Mouse (Mus musculus): ENCODE measurements at regions not wholly inside any gene's neighbourhood (a gene's known extent, or its start where the extent isn't known, plus 50 kb on each side); places are given as distances from the start of the nearest gene placed in this dataset.

- Histone ChIP-seq H3K27me3 (no peaks in the 10 kb centered on the region), H3K36me3 (no peaks in the 10 kb centered on the region), H3K9me3 (replicated peaks) (no peaks in the 10 kb centered on the region), H3K4me1 (peaks cover 8% of the 10 kb centered on the region; the same call in 1 of the 2 replicates), H3K4me2 (replicated peaks) (no peak overlapping the region), H3K9ac (no peak overlapping the region), H3K4me3 (replicated peaks) (no peak overlapping the region), H3K27ac (replicated peaks) (no peak overlapping the region)
- ATAC-seq (ENCODE audit: insufficient number of reproducible peaks, low FRiP score, low TSS enrichment, low read depth): no peak
- WGBS: 78% methylated on average over 4 of the region's 4 CpGs
Measured at GRCm38 (mm10) chr10:17510626-17511193, 212.3 kb upstream of the Cited2 start.

- Histone ChIP-seq H3K9ac (no peak overlapping the region), H3K36me3 (no peaks in the 10 kb centered on the region), H3K9me3 (replicated peaks) (no peaks in the 10 kb centered on the region), H3K27ac (replicated peaks) (peak overlapping the region; percentile 35; the same call in 1 of the 2 replicates), H3K4me3 (replicated peaks) (no peak overlapping the region), H3K4me1 (peaks cover 8% of the 10 kb centered on the region; the same call in 1 of the 2 replicates), H3K27me3 (no peaks in the 10 kb centered on the region), H3K4me2 (replicated peaks) (no peak overlapping the region)
- 37% methylated on average over 12 of the region's 12 CpGs for WGBS
- ATAC-seq (ENCODE audit: insufficient number of reproducible peaks, low FRiP score, low TSS enrichment, low read depth): no peak
Measured at GRCm38 (mm10) chr10:17511779-17512335, 211.2 kb upstream of the Cited2 start.

- Histone ChIP-seq H3K27me3 (no peaks in the 10 kb centered on the region), H3K4me1 (peaks cover 8% of the 10 kb centered on the region; the same call in 1 of the 2 replicates), H3K4me2 (replicated peaks) (no peak overlapping the region), H3K9me3 (replicated peaks) (no peaks in the 10 kb centered on the region), H3K36me3 (no peaks in the 10 kb centered on the region), H3K4me3 (replicated peaks) (no peak overlapping the region), H3K9ac (no peak overlapping the region), H3K27ac (replicated peaks) (peak overlapping the region; percentile 35; the same call in 1 of the 2 replicates)
- no peak for ATAC-seq (ENCODE audit: insufficient number of reproducible peaks, low FRiP score, low TSS enrichment, low read depth)
- WGBS: 34% methylated on average over 3 of the region's 3 CpGs
Measured at GRCm38 (mm10) chr10:17512487-17512886, 210.5 kb upstream of the Cited2 start.

GRCm38 (mm10) chr10:17513756-17514155, 209.3 kb upstream of the Cited2 start:
- no peak overlapping the region for H3K4me3 ChIP-seq (replicated peaks)
- H3K4me1 ChIP-seq: peaks cover 8% of the 10 kb centered on the region; the same call in 1 of the 2 replicates
- WGBS: 57% methylated on average over 6 of the region's 6 CpGs
- no peak for ATAC-seq (ENCODE audit: insufficient number of reproducible peaks, low FRiP score, low TSS enrichment, low read depth)
- no peak overlapping the region for H3K4me2 ChIP-seq (replicated peaks)
- H3K36me3 ChIP-seq: no peaks in the 10 kb centered on the region
- no peaks in the 10 kb centered on the region for H3K27me3 ChIP-seq
- H3K27ac ChIP-seq (replicated peaks): no peak overlapping the region; the same call in 1 of the 2 replicates
- no peaks in the 10 kb centered on the region for H3K9me3 ChIP-seq (replicated peaks)
- H3K9ac ChIP-seq: no peak overlapping the region

- no peaks in the 10 kb centered on the region for H3K9me3 ChIP-seq (replicated peaks)
- H3K27me3 ChIP-seq: no peaks in the 10 kb centered on the region
- H3K4me2 ChIP-seq (replicated peaks): no peak overlapping the region
- H3K9ac ChIP-seq: no peak overlapping the region
- no peaks in the 10 kb centered on the region for H3K36me3 ChIP-seq
- H3K4me1 ChIP-seq: peaks cover 8% of the 10 kb centered on the region; the same call in 1 of the 2 replicates
- no peak for ATAC-seq (ENCODE audit: insufficient number of reproducible peaks, low FRiP score, low TSS enrichment, low read depth)
- WGBS: 93% methylated on average over 2 of the region's 2 CpGs
- H3K27ac ChIP-seq (replicated peaks): no peak overlapping the region
- H3K4me3 ChIP-seq (replicated peaks): no peak overlapping the region
Measured at GRCm38 (mm10) chr10:17516068-17516467, 206.9 kb upstream of the Cited2 start.

- H3K4me1 ChIP-seq: 0 out of 2 replicates have a peak, but pooled peaks cover 4% of the 10 kb centered on the region
- 60% methylated on average over 9 of the region's 9 CpGs for WGBS
- no peaks in the 10 kb centered on the region for H3K9me3 ChIP-seq (replicated peaks)
- H3K36me3 ChIP-seq: no peaks in the 10 kb centered on the region
- no peak for ATAC-seq (ENCODE audit: insufficient number of reproducible peaks, low FRiP score, low TSS enrichment, low read depth)
- H3K4me2 ChIP-seq (replicated peaks): no peak overlapping the region
- no peaks in the 10 kb centered on the region for H3K27me3 ChIP-seq
- no peak overlapping the region for H3K9ac ChIP-seq
- no peak overlapping the region for H3K4me3 ChIP-seq (replicated peaks)
- no peak overlapping the region for H3K27ac ChIP-seq (replicated peaks)
Measured at GRCm38 (mm10) chr10:17518423-17519175, 204.4 kb upstream of the Cited2 start.

GRCm38 (mm10) chr10:17522026-17522541, 200.9 kb upstream of the Cited2 start:
- WGBS: 16% methylated on average over 5 of the region's 5 CpGs
- 0 out of 2 replicates have a peak, but pooled peaks cover 4% of the 10 kb centered on the region for H3K4me1 ChIP-seq
- H3K4me3 ChIP-seq (replicated peaks): no peak overlapping the region
- no peak for ATAC-seq (ENCODE audit: insufficient number of reproducible peaks, low FRiP score, low TSS enrichment, low read depth)
- H3K4me2 ChIP-seq (replicated peaks): peak overlapping the region; percentile 21; the same call in 1 of the 2 replicates
- no peak overlapping the region for H3K9ac ChIP-seq
- no peaks in the 10 kb centered on the region for H3K36me3 ChIP-seq
- H3K9me3 ChIP-seq (replicated peaks): no peaks in the 10 kb centered on the region
- H3K27me3 ChIP-seq: no peaks in the 10 kb centered on the region
- peak overlapping the region; percentile 60; the same call in 1 of the 2 replicates for H3K27ac ChIP-seq (replicated peaks)

- Histone ChIP-seq H3K27ac (replicated peaks) (no peak overlapping the region), H3K4me3 (replicated peaks) (no peak overlapping the region), H3K4me2 (replicated peaks) (no peak overlapping the region), H3K4me1 (0 out of 2 replicates have a peak, but pooled peaks cover 4% of the 10 kb centered on the region), H3K36me3 (no peaks in the 10 kb centered on the region), H3K27me3 (no peaks in the 10 kb centered on the region), H3K9ac (no peak overlapping the region), H3K9me3 (replicated peaks) (no peaks in the 10 kb centered on the region)
- 70% methylated on average over 6 of the region's 6 CpGs for WGBS
- ATAC-seq (ENCODE audit: insufficient number of reproducible peaks, low FRiP score, low TSS enrichment, low read depth): no peak
Measured at GRCm38 (mm10) chr10:17523558-17524328, 199.3 kb upstream of the Cited2 start.

- Histone ChIP-seq H3K9ac (no peak overlapping the region), H3K27me3 (no peaks in the 10 kb centered on the region)
- 76% methylated on average over 4 of the region's 4 CpGs for WGBS
Measured at GRCm38 (mm10) chr10:17527151-17527737, 195.8 kb upstream of the Cited2 start.

GRCm38 (mm10) chr10:17528116-17528515, 194.9 kb upstream of the Cited2 start:
- H3K27me3 ChIP-seq: no peaks in the 10 kb centered on the region
- 47% methylated on average over 2 of the region's 2 CpGs for WGBS

More at GRCm38 (mm10) chr10:17527151-17527737, 195.8 kb upstream of the Cited2 start:
- H3K4me3 ChIP-seq (replicated peaks): no peak overlapping the region
- no peaks in the 10 kb centered on the region for H3K36me3 ChIP-seq
- H3K4me2 ChIP-seq (replicated peaks): no peak overlapping the region
- H3K9me3 ChIP-seq (replicated peaks): no peaks in the 10 kb centered on the region
- no peak overlapping the region for H3K27ac ChIP-seq (replicated peaks)
- H3K4me1 ChIP-seq: 0 out of 2 replicates have a peak, but pooled peaks cover under 1% of the 10 kb centered on the region
- no peak for ATAC-seq (ENCODE audit: insufficient number of reproducible peaks, low FRiP score, low TSS enrichment, low read depth)

More at GRCm38 (mm10) chr10:17528116-17528515, 194.9 kb upstream of the Cited2 start:
- no peaks in the 10 kb centered on the region for H3K9me3 ChIP-seq (replicated peaks)
- H3K4me2 ChIP-seq (replicated peaks): no peak overlapping the region
- H3K4me3 ChIP-seq (replicated peaks): no peak overlapping the region
- no peak overlapping the region for H3K9ac ChIP-seq
- no peaks in the 10 kb centered on the region for H3K4me1 ChIP-seq
- ATAC-seq (ENCODE audit: insufficient number of reproducible peaks, low FRiP score, low TSS enrichment, low read depth): no peak
- H3K27ac ChIP-seq (replicated peaks): no peak overlapping the region
- no peaks in the 10 kb centered on the region for H3K36me3 ChIP-seq
